19 mouse cellular contexts compared by ENCODE assay signal in genomic region chr17:79616621-79617020, GRCm38 (mm10). TPM values are rescaled to one million over a fixed set of nuclear protein-coding genes. Genes with fewer than 3 reads are reported as not detected.
DNase-seq lines count a peak whose midpoint lies in the region; ATAC-seq and TF ChIP-seq lines count a peak whose summit lies in the region.
"Had no signal": no experiment of that assay in that cellular context is flagged by ENCODE, and none has a peak within 500 bp of the region (broad histone marks: within the 10 kb centered on the region; RNA-seq: fewer than 3 reads in every experiment).

No protein-coding gene starts in this region.

- no peak for ATAC-seq in lung, postnatal 0 days
- ATAC-seq in megakaryocyte, adult 5-6 weeks (ENCODE audit: poor library complexity, severe bottlenecking): peak; percentile 43
- ATAC-seq: activated CD4-positive, CD25-positive, alpha-beta regulatory T cell, adult 4 months; forebrain, embryonic 16.5 days; Patski had no signal

- no peak for TF ChIP-seq EP300 in lung, postnatal 0 days (IDR thresholded peaks at IDR 0.05)

- DNase-seq in adrenal gland, adult 2 months: peak; percentile 48
- no peak for DNase-seq in adrenal gland, adult 18-20 months (ENCODE audit: low spot score in 2 of 2)
- no peak for DNase-seq in lung, postnatal 0 days (ENCODE audit: low spot score)
- DNase-seq in lung, postnatal 14 days: no peak
- no peak for DNase-seq in B cell, adult 2 months
- DNase-seq in frontal cortex, postnatal 10 days (ENCODE audit: low spot score in 2 of 2): no peak
- DNase-seq: adrenal gland, adult 8-10 months; cerebellum, adult 2 months; cerebellum, postnatal 14 days; gastrocnemius, postnatal 14 days; heart, postnatal 36 days had no signal

- WGBS in lung, postnatal 0 days: 50% methylated on average over 4 of the region's 4 CpGs

- no peaks in the 10 kb centered on the region for H3K27me3 ChIP-seq in lung, postnatal 0 days (replicated peaks; ENCODE audit: insufficient read depth, low read length)
- H3K27me3 ChIP-seq: CH12.LX; embryonic facial prominence, embryonic 12.5 days; heart, embryonic 13.5 days; hindbrain, embryonic 15.5 days; Patski had no signal

- H3K36me3 ChIP-seq in lung, postnatal 0 days (ENCODE audit: insufficient read depth, low read length): no peaks in the 10 kb centered on the region
- H3K36me3 ChIP-seq: embryonic facial prominence, embryonic 12.5 days; hindbrain, embryonic 15.5 days had no signal

- peak overlapping the region; percentile 30 for H3K4me2 ChIP-seq in lung, postnatal 0 days (replicated peaks; ENCODE audit: low read depth, low read length)
- H3K4me2 ChIP-seq: embryonic facial prominence, embryonic 12.5 days had no signal

- H3K4me3 ChIP-seq in lung, postnatal 0 days (ENCODE audit: low read depth, low read length): no peak overlapping the region
- H3K4me3 ChIP-seq: embryonic facial prominence, embryonic 12.5 days had no signal

- no peak overlapping the region for H3K9ac ChIP-seq in lung, postnatal 0 days (replicated peaks; ENCODE audit: low read depth)
- H3K9ac ChIP-seq: embryonic facial prominence, embryonic 12.5 days; heart, embryonic 13.5 days; hindbrain, embryonic 15.5 days had no signal

- no peaks in the 10 kb centered on the region for H3K4me1 ChIP-seq in lung, postnatal 0 days (ENCODE audit: insufficient read depth, low read depth, low read length)

- no peaks in the 10 kb centered on the region for H3K9me3 ChIP-seq in lung, postnatal 0 days (ENCODE audit: low read length)
- H3K9me3 ChIP-seq: embryonic facial prominence, embryonic 12.5 days; heart, embryonic 13.5 days; hindbrain, embryonic 15.5 days had no signal

- H3K27ac ChIP-seq in lung, postnatal 0 days (ENCODE audit: low read length): no peak overlapping the region
- H3K27ac ChIP-seq: embryonic facial prominence, embryonic 12.5 days; heart, embryonic 13.5 days; hindbrain, embryonic 15.5 days had no signal

- no peak for TF ChIP-seq CTCF in lung, postnatal 0 days (IDR thresholded peaks at IDR 0.05)

RNA-seq across cellular contexts. Expression of gene Rmdn2, which starts 5.0 kb away (rescaled TPM):
- 100 to 1,000 TPM; 281 to 503 TPM for total RNA-seq in adrenal gland, adult 2 months (2021)
- 9.5 and 12.6 TPM in 2 replicates for polyA plus RNA-seq in adrenal gland, adult 2 months (2012; rRNA removed)
- total RNA-seq in adrenal gland, adult 18-20 months (2021): 100 to 1,000 TPM; 178 to 261 TPM
- polyA plus RNA-seq in lung, postnatal 0 days (2015; fragmentation: Nextera tagmentation; extraction: Ambion mirVana): 38.7 and 58.1 TPM in 2 replicates
- total RNA-seq in megakaryocyte, adult 5-6 weeks (2015): 3.8 and 5.1 TPM in 2 replicates
- total RNA-seq in megakaryocyte, adult 5-6 weeks (2017): 3.1 and 4.4 TPM in 2 replicates

Comparison
In these comparisons a context has a peak if more than half of its experiments do, and no peak if none do; other contexts are left out.
1. RNA of gene Rmdn2, which starts 5.0 kb away (total RNA-seq): 281 to 503 TPM in adrenal gland, adult 2 months and 178 to 261 TPM in adrenal gland, adult 18-20 months; 3.1 to 5.1 TPM in megakaryocyte, adult 5-6 weeks; every median in the first group is over 10 times any median in the second.